Mouse (Mus musculus) layer of hippocampus, adult 8-10 months (tissue): Measurements from ENCODE around the gene Itga1. TPM values are rescaled to one million over a fixed set of nuclear protein-coding genes. Genes with fewer than 3 reads are reported as not detected.

ENCODE experiments used
- DNase-seq, 2 experiments: peaks; one replicate each; pipeline ENCODE4 v3.0.0; 2022; ENCODE audit warnings: low spot score in 2 of 2
- total RNA-seq, 4 experiments: library from RNA; stranded (reverse); gene quantifications; 2 replicates each; pipeline ENCODE4 v1.2.4; 2022

Itga1 gene
- 1 to 10 TPM; 4.9 to 6.1 (median 6.0) TPM for total RNA-seq

DNA sequence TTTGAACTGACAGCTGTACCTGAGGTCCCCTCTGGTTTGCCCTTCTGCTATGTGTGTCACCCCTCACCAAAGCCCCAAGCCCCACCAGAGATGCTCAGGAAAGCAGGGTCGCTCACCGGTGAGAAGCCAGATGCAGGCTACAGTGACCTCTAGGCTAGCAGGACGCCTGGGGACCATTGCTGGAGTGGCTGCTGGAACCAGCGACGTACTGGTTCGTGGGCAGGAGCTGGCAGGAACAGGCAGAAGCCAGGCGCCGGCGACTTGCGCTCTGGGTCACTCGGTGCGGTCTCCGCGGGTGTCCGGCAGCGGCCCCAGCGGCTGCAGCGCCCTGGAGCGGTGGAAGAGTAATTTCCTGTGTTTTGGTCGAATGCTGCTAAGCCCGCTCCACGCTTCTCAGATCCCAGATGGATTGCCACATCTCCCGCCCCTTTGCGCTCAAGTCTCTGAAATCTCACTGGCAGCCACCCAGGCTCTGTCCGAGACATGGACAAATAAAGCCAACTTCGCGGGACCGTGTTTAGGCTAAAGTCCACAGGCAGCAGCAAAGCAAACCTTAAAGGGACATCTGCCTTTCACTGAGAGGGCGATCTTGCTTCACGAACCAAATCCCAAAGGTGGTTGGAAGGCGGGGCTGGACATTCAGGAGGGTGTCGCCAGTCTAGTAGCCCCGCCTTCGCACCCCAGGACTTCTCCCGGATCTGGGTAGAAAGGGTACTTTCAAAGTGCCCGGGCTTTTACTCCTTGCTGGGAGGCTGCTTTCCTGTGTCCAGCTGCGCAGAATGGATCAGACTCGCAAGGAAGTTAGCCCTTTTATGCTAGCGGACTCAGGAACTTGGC is at the start of gene Itga1, which contains the start of gene Gm49395:
Gene Itga1 (minus strand): TSS at position 610 of the 837 bp plus-strand sequence.
Gene Gm49395 (minus strand): TSS at position 567 of the 837 bp plus-strand sequence.
- DNase-seq = peak; percentile 5 to 16

DNA sequence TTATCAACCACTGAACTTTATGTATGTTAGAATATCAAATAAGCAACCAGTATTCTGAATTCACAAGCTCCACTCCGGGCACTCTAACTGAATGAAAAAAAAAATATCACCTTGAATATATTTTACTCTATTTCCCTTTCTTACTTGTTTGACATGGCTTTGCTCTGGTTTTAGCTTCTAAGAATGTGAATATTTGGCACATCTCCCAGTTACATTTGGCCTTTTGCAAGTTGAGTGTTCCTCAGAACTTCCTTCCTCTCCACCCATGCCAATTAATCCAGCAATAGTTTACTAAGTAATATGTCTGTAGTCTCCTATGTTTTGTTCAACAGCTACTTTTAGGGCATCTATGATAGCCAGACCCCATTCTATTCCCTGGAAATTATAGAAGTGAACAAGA is 48.8 kb upstream of the Itga1 start:
- no peak for DNase-seq

DNA sequence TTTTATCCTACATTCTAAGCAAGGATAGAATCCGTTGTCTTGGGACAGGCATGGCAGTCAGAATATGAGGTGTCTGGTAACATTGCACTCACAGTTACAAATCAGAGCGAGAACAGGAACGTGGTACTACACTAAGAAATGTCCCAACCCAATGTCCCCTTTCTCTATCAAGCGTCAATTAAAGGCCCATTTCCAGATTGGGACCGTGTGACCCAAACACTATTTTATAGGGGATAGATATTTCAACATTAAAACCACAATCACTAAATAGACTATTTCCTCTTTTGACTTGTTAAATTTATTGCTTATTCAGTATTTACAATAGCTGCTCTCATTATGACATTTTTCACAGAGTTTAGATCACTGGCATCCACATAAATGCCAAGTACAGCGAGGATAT is 48.1 kb upstream of the Itga1 start:
- no peak for DNase-seq

DNA sequence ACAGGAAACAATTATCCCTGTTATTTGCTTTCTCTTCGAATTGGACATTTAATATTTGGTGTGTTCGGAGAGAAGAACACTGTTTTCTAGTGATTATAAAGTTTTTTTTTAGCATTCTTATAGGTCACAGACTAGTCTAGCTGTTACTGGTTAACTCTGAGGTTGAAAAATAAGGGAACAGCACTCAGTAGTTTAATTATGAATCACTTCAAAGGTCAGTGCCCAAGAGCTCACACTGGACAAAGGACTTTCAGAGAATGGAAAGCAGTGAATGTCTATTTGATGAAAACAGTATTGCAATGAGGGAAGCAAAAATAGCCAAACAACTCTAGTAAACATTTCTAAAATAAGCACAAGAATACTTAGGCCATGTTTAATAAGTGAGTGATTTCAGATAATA is 41.8 kb upstream of the Itga1 start:
- DNase-seq = no peak

DNA sequence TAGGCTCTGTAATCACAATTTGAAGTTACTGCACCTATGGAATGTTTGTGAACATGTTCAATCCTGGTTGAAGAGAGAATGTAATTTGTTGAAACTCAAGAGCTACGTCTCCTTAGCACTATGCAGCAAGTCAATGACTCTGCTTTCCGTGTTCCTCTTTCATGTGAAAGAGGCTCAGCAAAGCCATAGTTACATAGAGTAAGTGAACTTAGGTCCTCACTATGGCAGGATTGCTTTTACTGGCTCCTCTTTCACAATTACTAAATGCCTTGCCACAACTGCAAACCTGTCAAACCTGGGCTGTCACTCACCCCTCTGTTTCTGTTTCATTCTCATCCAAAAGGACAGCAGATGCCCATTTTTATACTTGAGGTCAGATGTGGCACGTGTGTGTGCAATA is 40.3 kb upstream of the Itga1 start:
- no peak for DNase-seq

DNA sequence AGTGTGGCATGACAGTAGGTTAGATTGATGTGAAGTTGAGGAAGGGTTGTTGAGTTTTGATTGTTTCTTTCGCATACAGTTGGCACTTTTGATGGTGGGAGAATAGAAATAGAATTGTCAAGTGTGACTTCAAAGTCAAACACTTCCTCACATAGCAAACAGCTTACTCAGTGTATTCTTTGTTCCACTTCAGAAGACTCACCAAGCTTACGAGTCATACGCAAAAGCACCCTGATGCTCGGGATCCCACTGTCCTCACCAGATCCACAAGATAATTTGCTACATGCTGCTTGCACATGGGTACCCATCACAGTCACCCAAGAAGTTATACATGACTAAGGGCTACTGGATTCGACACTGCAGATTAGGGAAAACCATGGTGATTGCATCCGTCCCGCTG is 36.7 kb upstream of the Itga1 start:
- DNase-seq = no peak

DNA sequence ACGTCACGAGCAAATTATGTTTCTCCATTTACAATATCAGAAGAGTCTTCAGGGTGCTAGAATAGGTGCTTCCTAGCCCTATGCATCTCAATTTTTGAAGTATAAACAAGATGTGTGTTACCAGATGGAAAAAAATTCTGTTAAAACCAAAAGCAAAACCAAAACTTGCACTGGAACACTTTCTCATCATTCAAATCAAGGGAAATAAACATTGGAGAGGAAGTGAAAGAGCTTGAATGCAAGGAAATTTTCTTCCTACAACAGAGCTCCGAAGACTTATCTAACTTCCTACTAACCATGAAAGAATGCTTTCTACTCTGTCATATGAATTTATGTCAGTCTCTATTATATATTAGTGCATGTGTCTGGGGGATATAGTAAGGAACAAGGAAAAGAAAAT is 35.0 kb upstream of the Itga1 start:
- DNase-seq = no peak

DNA sequence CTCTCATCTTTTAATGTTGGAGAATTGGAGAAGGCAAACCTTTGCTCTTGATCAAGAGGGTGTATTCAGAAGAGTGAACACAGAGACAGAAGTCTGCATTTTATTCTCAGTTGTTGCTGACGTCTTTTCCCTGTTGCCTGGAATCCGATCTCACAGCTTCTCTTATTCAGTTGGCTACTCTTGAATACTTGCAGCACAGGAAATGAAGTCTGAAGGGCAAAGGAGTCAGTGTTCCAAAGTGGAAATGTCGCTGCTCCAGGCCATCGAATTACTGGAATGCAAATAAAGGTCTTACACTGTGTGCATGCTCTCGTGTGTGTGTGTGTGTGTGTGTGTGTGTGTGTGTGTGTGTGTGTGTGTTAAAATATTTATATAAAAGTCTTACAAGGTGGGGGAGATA is 30.7 kb upstream of the Itga1 start:
- DNase-seq = no peak

DNA sequence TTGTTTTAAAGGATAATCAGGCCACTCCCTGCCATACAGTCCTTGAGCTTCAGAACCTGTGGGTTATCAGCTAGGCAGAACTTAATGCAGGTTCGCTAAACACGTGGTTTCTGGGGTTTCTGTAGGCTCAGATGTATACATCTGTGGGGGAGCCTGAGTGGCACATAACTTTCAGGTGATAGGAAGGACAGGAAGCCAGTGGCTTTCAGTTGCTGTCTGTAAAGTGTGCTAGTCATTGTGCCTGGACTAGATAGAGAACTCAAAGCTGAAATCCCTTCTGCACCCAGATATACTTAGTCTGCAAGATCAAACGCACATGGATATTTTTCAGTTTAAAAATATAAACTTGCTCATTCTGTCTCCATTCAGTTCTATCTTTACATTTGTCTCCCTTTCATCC is 29.6 kb upstream of the Itga1 start:
- DNase-seq = no peak

DNA sequence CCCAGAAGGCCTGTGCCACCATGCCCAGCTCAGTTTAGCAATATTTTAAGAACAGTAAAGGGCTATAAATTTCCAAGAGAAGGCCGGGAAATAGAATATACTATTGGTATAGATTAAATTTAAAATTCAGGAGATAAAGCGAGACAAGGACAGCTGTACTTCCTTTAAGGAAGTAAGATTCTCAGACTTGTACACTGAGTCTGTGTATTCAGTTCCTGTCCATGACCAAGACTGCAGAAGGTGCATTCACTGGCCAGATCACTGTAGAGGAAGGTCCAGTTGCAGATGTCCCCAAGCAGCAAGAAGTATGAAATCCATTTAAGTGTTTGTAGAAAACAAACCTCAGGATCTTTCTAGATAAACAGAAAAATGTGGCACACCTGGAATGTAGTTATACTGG is 28.3 kb upstream of the Itga1 start:
- no peak for DNase-seq

DNA sequence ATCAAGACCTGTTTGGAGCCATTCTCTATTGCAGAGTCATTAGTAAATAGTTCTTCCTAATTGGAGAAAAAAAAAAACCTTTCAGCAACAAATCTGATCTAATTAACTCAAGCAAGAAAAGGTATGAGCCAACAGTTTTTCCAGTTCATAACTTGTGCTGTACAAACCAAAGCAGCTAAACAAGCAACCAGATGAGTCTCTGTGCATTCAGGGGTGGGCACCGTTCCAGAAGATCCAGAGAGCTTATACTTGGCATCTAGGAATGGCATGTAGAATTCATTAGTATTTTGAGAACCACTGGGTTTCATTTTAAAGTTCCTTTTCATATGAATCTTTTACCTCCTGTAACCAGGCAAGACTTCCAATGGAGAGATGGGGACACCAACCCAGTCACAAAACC is 26.1 kb upstream of the Itga1 start:
- no peak for DNase-seq

DNA sequence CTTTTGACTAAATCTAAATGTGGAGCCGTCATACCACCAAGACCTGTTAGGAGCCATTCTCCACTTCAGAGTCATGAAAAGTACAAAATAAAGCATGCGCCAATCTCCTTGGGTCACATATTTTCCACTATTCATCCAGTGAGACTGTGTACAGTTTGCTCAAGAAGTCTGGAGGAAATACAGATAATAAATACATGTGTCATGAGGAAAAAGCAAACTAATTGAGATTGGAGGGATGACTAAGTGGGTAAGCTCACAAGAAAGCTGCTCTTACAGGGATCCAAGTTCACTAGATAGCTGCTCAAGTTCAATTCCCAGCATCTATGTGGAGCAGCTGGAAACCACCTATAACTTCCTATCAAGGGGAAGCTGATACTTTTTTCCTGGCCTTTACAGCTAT is 24.8 kb upstream of the Itga1 start:
- no peak for DNase-seq

DNA sequence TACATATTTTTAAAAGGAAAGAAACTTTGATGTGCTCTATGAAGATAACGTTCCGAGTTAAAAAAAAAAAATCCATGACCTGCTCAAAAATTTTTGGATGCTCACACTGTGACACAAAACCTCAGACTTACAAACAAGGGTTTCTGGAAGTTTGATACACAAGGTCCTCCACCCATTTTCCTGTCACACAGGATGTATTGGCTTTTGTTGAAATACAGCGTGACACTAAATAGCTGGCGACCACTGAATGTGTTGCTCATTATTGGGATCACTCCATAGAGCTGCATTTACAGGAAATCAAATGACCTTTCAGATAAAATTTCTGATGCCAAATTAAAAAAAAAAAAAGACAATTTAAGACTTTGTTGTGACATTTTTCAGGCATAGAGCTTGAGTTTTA is 23.4 kb upstream of the Itga1 start:
- no peak for DNase-seq

DNA sequence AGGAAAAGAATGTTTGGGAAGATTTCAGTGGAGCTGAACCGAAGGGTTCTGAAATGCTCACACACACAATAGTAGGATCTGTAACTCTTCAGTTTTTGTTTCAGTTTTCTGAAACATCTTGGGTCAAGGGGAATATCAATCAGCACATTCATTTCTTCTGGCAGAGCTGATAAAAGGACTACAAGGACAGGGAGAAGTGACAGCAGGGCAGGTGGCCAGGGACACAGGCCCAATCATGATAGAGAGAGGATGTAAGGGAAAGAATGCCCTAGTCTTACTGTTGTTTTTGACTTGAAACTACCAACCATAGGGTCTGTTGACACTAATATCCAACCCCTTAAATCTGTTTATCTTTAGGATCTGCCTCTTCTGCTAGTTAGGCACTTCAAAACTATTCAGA is 22.8 kb upstream of the Itga1 start:
- no peak for DNase-seq

DNA sequence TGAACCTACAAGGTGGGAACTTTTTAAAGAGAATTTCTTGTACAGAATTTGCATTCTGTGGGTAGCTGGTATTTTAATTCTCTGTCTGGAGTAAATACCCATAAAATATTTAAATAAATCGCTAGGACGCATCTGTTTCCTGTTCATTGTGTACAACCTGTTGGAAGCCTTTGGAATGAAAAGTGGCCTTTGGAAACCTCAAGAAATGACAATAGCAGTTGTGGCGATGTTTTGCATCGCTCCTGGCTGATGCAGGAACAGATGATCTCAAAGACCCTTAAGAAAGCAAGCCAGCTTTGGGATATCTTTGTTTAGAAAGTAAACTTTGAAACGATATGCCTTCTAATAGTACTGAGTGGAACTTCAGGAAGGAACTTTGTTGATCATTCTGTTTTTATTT is 17.0 kb upstream of the Itga1 start:
- no peak for DNase-seq

DNA sequence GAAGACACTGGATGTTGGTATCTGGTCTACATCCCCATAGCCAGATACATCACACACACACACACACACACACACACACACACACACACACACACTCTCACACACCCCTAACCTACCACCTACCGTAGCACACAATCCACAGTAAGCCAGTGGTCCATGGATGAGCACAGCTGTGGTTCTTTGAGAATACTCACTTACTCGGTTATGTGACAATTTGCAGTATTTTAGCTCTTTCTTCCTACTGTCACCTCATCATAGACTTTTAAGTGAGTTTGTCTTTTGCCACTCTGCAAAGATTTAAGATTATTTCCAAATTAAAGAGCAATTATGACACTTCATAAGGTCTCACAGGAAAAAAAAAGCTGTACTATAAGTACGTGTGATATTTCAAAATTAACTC is 16.4 kb upstream of the Itga1 start:
- DNase-seq = no peak

DNA sequence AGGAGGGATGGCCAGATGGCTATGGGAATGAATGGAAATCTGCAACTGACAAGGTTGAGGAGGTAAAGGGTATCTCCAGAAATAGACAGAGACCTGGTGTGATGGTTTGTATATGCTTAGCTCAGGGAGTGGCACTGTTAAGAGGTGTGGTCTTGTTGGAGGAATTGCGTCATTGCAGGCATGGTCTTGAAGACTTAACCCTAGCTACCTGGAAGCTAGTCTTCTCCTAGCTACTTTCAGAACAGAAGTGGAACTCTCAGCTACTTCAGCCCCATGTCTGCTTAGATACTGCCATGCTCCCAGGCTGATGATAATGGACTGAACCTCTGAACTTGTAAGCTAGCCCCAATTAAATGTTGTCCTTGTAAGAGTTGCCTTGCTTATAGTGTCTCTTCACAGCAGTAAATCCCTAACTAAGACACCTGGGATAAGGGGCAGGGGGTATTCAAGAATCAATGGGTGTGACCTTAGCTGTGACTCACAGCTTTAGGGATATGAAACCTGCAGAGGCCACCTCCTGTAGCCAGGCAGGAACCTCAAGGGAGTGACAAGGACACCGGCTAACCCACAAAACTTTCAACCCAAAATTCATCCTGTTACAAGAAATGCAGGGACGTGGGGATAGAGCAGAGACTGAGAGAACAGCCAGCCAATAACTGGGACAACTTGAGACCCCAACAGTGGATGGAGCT is 15.3 kb upstream of the Itga1 start:
- DNase-seq = no peak

DNA sequence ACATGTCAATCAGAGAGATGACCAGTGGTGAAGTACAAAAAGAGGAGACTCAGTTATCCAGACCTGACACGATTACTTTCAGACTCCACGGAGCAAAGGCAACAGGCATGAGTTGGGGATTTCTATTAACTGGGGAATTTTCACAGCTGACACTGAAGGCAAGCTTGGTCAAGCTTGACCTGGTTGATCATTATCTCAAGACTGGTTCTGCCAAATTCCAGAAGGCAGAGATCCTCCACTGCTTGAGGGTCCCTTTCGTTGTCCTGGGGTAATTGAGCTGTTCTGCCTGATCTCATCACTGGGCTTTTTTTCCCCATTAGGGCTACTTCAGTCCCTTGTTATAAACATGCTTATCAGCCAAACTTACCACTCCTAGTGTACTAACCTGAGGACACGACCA is 7.9 kb upstream of the Itga1 start:
- DNase-seq = no peak

DNA sequence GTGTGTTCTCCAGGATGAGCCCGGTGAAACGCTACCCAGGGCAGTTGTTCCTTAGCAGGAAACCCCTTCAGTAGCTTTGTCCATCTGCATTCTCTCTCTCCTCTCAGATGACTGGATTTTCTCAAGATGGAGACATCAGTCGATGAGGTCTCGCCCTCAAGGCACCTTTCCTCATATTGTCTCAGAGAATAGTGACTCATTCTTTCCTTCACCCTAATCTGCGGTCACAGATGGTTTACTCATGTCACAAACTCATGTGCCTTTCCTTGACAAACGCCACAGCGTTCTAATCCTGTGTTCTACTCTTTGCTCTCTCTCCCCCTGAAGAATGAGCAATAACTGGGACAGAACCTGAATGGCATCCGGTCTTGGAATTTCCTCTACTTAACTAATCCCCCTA is 5.7 kb upstream of the Itga1 start:
- DNase-seq = no peak

DNA sequence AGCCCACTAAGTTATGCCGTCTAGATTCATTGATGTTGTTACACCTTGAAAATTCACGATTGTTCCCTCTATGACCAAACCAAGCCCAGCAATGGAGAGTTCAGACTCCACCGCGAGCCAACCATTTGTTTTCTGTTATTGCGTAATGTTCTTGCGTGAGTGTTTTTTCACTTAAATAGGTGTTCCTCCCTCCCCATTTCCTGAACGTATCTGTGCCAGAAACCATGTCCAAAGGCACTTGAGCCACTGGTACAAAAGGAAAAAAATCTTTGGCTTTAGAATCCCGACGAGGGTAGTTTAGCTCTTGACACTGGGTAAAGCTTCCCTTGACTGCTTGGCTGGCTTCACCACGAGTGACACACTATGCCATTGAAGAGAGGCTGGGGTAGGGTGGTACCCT is 4.4 kb upstream of the Itga1 start:
- no peak for DNase-seq

DNA sequence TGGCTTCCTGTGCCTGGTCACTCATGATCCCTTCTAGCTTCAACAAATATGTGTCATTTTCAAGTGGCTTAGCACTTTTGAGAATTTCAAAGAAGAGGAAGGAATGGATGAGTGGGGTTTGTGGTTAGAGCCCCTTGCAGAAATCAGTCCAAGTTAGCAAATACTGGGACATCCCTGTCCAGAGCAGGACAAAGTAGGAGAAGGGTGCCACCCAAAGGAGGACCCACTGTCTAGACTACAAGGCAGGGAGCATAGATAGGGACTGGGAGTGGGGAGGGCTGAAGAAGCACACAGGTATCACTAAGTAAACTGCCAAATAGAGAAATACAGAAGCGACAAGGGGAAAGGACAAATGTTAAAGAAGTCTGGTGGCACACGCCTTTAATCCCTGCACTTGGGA is 990 bp upstream of the Itga1 start:
- DNase-seq = no peak

DNA sequence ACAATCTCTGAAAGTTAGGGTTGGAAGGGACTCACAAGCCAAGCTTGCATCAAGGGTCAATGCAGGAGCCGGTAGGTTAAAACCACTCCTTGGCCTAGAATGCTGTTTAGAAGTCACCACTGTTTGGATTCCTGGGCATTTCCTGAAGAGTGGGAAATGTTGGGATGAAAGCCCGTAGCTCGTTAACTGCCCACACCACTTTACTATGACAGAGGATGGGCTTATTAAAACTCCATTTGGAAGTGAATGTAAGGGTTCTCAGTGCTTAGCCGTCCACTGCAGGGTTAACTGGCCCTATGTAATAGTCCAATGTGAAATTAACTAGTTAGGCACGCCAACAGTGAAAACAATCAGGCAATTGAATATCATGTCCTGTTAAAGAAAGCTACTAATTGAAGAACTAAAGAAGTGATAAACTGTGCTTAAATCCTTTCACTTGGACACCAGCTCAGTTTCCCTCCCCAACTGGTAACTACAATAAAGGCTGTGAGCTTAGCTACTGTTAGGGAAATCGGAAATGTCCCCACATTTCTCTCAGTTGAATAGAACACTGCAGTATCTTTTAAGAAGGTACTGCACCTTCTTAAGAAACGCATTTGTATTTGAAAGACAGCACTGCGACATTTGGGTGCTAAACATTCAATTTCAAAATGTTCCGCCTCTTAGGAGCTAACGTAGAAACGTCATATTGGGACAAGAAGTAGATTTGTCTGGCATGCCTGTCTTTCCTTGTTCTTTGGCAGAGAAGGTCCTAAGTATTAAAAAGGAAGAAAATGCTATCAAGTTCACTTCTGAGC is 1.2 kb downstream of the Itga1 start:
- no peak for DNase-seq
